Mouse (Mus musculus): ENCODE results near the gene Cdk8.

DNA sequence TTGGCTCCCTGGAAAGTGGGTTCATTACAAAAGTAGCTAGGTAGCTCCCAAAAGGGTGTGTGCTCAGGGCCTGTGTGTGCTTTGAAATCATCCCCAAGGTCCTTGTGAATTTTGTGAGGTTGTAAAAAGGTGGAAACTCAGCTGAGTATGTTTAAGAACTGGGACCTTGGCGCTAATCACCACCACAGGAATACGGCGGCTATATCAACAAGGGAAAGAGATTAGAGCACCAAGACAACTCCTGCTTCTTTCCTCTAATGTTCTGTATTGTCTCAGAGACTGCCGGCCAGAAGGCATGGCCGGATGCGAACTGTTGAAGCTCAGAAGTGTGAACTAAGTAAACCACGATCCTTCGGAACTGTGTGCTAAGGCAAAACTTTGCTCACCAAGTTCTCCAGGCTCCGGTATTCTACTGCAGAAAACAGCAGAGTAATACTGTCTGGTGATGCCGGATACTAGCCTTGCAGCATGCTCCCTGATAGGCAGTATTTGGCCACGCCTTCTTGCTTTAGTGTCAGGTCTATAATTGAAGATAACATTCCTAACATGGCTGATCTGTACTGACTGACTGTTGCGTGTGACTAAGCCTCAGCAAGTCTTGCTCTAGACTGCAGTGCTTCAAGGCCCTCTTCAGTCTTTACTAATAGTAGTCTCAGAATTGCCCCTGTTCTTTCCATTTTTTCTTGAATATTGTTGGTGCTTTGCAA is 19.5 kb downstream of the Cdk8 start:
- TF ChIP-seq CTCF (IDR thresholded peaks at IDR 0.05; ENCODE audit: low read depth, low read length), result no peak
- TF ChIP-seq GATA1 (IDR thresholded peaks at IDR 0.05; ENCODE audit: borderline replicate concordance, low read length), result no peak

Data from G1E (cell line).